In the genomic region with DNA sequence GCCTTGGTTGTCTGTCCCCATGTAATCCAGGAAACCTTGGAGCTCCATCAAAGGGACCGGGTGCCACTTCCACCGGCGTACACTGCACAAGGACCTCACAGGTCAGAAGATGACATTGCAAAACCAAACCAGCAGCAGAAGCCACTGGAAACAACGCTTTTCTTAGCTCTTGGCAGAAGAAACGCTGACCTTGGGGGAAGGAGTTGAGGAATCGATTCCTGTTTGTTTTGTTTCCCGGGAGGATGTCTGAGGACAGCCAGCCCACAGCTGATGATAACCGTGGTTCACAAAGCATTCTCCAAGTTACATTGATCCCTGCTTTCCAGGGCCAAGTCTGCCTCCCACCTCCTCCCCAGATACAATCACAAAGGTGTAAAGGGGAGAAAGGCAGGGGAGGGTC, we compare ENCODE assay signal across 35 mouse cellular contexts. TPM values are rescaled to one million over a fixed set of nuclear protein-coding genes. Genes with fewer than 3 reads are reported as not detected.
A peak's percentile ranks its signal among the peaks of the same experiment; 100 is the strongest.
DNase-seq lines count a peak whose midpoint lies in the region; ATAC-seq and TF ChIP-seq lines count a peak whose summit lies in the region.
"Had no signal": no experiment of that assay in that cellular context is flagged by ENCODE, and none has a peak within 500 bp of the region (broad histone marks: within the 10 kb centered on the region; RNA-seq: fewer than 3 reads in every experiment).

No protein-coding gene starts in this region.

- H3K27me3 ChIP-seq in lung, postnatal 0 days (replicated peaks; ENCODE audit: insufficient read depth, low read length), result no peaks in the 10 kb centered on the region
- no peaks in the 10 kb centered on the region for H3K27me3 ChIP-seq in limb, embryonic 14.5 days (ENCODE audit: control insufficient read depth, insufficient read depth, low read length)
- H3K27me3 ChIP-seq: embryonic facial prominence, embryonic 12.5 days; lung, embryonic 15.5 days; midbrain, embryonic 15.5 days; neural tube, embryonic 15.5 days had no signal

- no peak overlapping the region for H3K4me2 ChIP-seq in lung, postnatal 0 days (replicated peaks; ENCODE audit: low read depth, low read length)
- no peak overlapping the region for H3K4me2 ChIP-seq in limb, embryonic 14.5 days (replicated peaks; ENCODE audit: low read depth, low read length, severe bottlenecking)
- H3K4me2 ChIP-seq: embryonic facial prominence, embryonic 12.5 days; heart, embryonic 11.5 days; hindbrain, embryonic 14.5 days; lung, embryonic 15.5 days; midbrain, embryonic 15.5 days; neural tube, embryonic 15.5 days had no signal

- peak; percentile 21 for DNase-seq in adrenal gland, adult 8-10 months
- no peak for DNase-seq in adrenal gland, adult 18-20 months (ENCODE audit: low spot score in 2 of 2)
- DNase-seq in lung, postnatal 0 days (ENCODE audit: low spot score), result peak; percentile 42
- no peak for DNase-seq in lung, postnatal 10 days
- peak; percentile 27 for DNase-seq in adrenal gland, postnatal 10 days
- DNase-seq in limb, embryonic 14.5 days (ENCODE audit: low spot score), result no peak
- DNase-seq in right cerebral cortex, postnatal 14 days, result no peak
- DNase-seq in B cell, adult 2 months, result no peak
- DNase-seq: cerebellum, adult 11 months; cerebellum, adult 9-10 months; cerebellum, postnatal 36 days; forebrain, postnatal 0 days; gastrocnemius, postnatal 10 days; heart, postnatal 4 days; kidney, adult 11 months; kidney, postnatal 14 days; layer of hippocampus, adult 9-11 months; liver; lung, postnatal 4 days; right cerebral cortex, adult 18-20 months; thymus, postnatal 4 days had no signal

- H3K9ac ChIP-seq in lung, postnatal 0 days (replicated peaks; ENCODE audit: low read depth), result no peak overlapping the region
- no peak overlapping the region for H3K9ac ChIP-seq in limb, embryonic 14.5 days (ENCODE audit: low read depth, low read length, severe bottlenecking)
- H3K9ac ChIP-seq: embryonic facial prominence, embryonic 12.5 days; forebrain, postnatal 0 days; hindbrain, embryonic 14.5 days; lung, embryonic 15.5 days; midbrain, embryonic 15.5 days; neural tube, embryonic 15.5 days had no signal

- H3K36me3 ChIP-seq in lung, postnatal 0 days (ENCODE audit: insufficient read depth, low read length), result no peaks in the 10 kb centered on the region
- H3K36me3 ChIP-seq in limb, embryonic 14.5 days (ENCODE audit: control insufficient read depth, insufficient read depth, low read length), result no peaks in the 10 kb centered on the region
- H3K36me3 ChIP-seq: embryonic facial prominence, embryonic 12.5 days; lung, embryonic 15.5 days; midbrain, embryonic 15.5 days; neural tube, embryonic 15.5 days had no signal

- no peaks in the 10 kb centered on the region for H3K9me3 ChIP-seq in lung, postnatal 0 days (ENCODE audit: low read length)
- no peaks in the 10 kb centered on the region for H3K9me3 ChIP-seq in limb, embryonic 14.5 days (ENCODE audit: control insufficient read depth, low read length)
- H3K9me3 ChIP-seq: embryonic facial prominence, embryonic 12.5 days; lung, embryonic 15.5 days; midbrain, embryonic 15.5 days; neural tube, embryonic 15.5 days had no signal

- no peak for TF ChIP-seq CTCF in lung, postnatal 0 days (IDR thresholded peaks at IDR 0.05)

- no peak overlapping the region for H3K4me3 ChIP-seq in lung, postnatal 0 days (ENCODE audit: low read depth, low read length)
- no peak overlapping the region for H3K4me3 ChIP-seq in limb, embryonic 14.5 days (replicated peaks; ENCODE audit: low read length)
- H3K4me3 ChIP-seq: embryonic facial prominence, embryonic 12.5 days; erythroblast, embryonic 14.5 days; lung, embryonic 15.5 days; midbrain, embryonic 15.5 days; neural tube, embryonic 15.5 days had no signal

- H3K4me1 ChIP-seq in lung, postnatal 0 days (ENCODE audit: insufficient read depth, low read depth, low read length), result no peaks in the 10 kb centered on the region
- H3K4me1 ChIP-seq in limb, embryonic 14.5 days (ENCODE audit: control insufficient read depth, insufficient read depth, low read length), result peaks cover 11% of the 10 kb centered on the region
- H3K4me1 ChIP-seq: midbrain, embryonic 15.5 days; neural tube, embryonic 15.5 days had no signal

- ATAC-seq in lung, postnatal 0 days, result no peak
- ATAC-seq in limb, embryonic 14.5 days (ENCODE audit: low FRiP score, low read depth), result no peak
- ATAC-seq: forebrain, postnatal 0 days; midbrain, embryonic 15.5 days had no signal

- WGBS in lung, postnatal 0 days, result 41% methylated on average over 8 of the region's 8 CpGs
- WGBS in limb, embryonic 14.5 days, result 82% methylated on average over 8 of the region's 8 CpGs

- no peak for TF ChIP-seq EP300 in lung, postnatal 0 days (IDR thresholded peaks at IDR 0.05)

- no peak overlapping the region for H3K27ac ChIP-seq in lung, postnatal 0 days (ENCODE audit: low read length)
- peak overlapping the region; percentile 45 for H3K27ac ChIP-seq in limb, embryonic 14.5 days (replicated peaks; ENCODE audit: low read depth, low read length)
- H3K27ac ChIP-seq: hindbrain, embryonic 14.5 days; lung, embryonic 15.5 days; midbrain, embryonic 15.5 days; neural tube, embryonic 15.5 days had no signal

- TF ChIP-seq POLR2A in limb, embryonic 14.5 days (IDR thresholded peaks at IDR 0.05; ENCODE audit: borderline replicate concordance, extremely low read depth, insufficient read depth, insufficient read length), result no peak

RNA-seq across cellular contexts. Expression of gene Agxt, which starts 11.0 kb away (rescaled TPM):
- total RNA-seq in adrenal gland, adult 8-10 months (2022), result under 1 TPM in 1 of 4 experiments, not detected in 3; 0.26 TPM
- total RNA-seq in adrenal gland, adult 18-20 months (2021), result not detected
- polyA plus RNA-seq in lung, postnatal 0 days (2015; fragmentation: Nextera tagmentation; extraction: Ambion mirVana), result 0.08 and 0.10 TPM in 2 replicates
- total RNA-seq in adrenal gland, postnatal 10 days (2021), result 10 to 100 TPM; 20.0 to 46.3 TPM
- polyA plus RNA-seq in limb, embryonic 14.5 days (2012; rRNA removed), result not detected in 2 replicates
- not detected in 2 replicates for polyA plus RNA-seq in limb, embryonic 14.5 days (2014; fragmentation: Nextera tagmentation; extraction: Ambion mirVana)
- total RNA-seq: forebrain, postnatal 0 days; heart, postnatal 4 days; left cerebral cortex, adult 18-20 months; left cerebral cortex, postnatal 14 days; megakaryocyte-erythroid progenitor cell, adult 5-6 weeks had no signal
- polyA plus RNA-seq: embryonic facial prominence, embryonic 12.5 days; forebrain, embryonic 11.5 days; forebrain, postnatal 0 days; gonadal fat pad, adult 2 months; heart, embryonic 11.5 days; heart, embryonic 16.5 days; hindbrain, embryonic 14.5 days; kidney, embryonic 14.5 days; lung, embryonic 15.5 days; midbrain, embryonic 15.5 days; neural tube, embryonic 15.5 days had no signal

RNA-seq across cellular contexts. Expression of gene Kif1a, which starts 22.3 kb away (rescaled TPM):
- total RNA-seq in adrenal gland, adult 8-10 months (2022), result 10 to 100 TPM; 55.1 to 76.1 (median 69.1) TPM
- 10 to 100 TPM; 37.9 to 38.1 TPM for total RNA-seq in adrenal gland, adult 18-20 months (2021)
- 3.2 and 4.4 TPM in 2 replicates for polyA plus RNA-seq in lung, postnatal 0 days (2015; fragmentation: Nextera tagmentation; extraction: Ambion mirVana)
- total RNA-seq in adrenal gland, postnatal 10 days (2021), result 10 to 100 TPM; 15.6 to 29.2 TPM
- polyA plus RNA-seq in limb, embryonic 14.5 days (2012; rRNA removed), result 8.1 and 10.4 TPM in 2 replicates
- polyA plus RNA-seq in limb, embryonic 14.5 days (2014; fragmentation: Nextera tagmentation; extraction: Ambion mirVana), result 16.4 and 17.5 TPM in 2 replicates
- total RNA-seq: megakaryocyte-erythroid progenitor cell, adult 5-6 weeks had no signal

RNA-seq across cellular contexts. Expression of gene 2310007B03Rik, which starts 36.7 kb away (rescaled TPM):
- not detected for total RNA-seq in adrenal gland, adult 8-10 months (2022)
- total RNA-seq in adrenal gland, adult 18-20 months (2021), result not detected
- 65.3 and 73.6 TPM in 2 replicates for polyA plus RNA-seq in lung, postnatal 0 days (2015; fragmentation: Nextera tagmentation; extraction: Ambion mirVana)
- total RNA-seq in adrenal gland, postnatal 10 days (2021), result not detected
- 2.9 and 4.2 TPM in 2 replicates for polyA plus RNA-seq in limb, embryonic 14.5 days (2012; rRNA removed)
- polyA plus RNA-seq in limb, embryonic 14.5 days (2014; fragmentation: Nextera tagmentation; extraction: Ambion mirVana), result 6.9 and 9.0 TPM in 2 replicates
- total RNA-seq: forebrain, postnatal 0 days; gastrocnemius, postnatal 10 days; heart, postnatal 4 days; left cerebral cortex, adult 18-20 months; left cerebral cortex, postnatal 14 days; megakaryocyte-erythroid progenitor cell, adult 5-6 weeks had no signal
- polyA plus RNA-seq: erythroblast, embryonic 14.5 days had no signal

RNA-seq across cellular contexts. Expression of gene Crocc2, which starts 44.5 kb away (rescaled TPM):
- under 1 TPM in 2 of 4 experiments, not detected in 2; 0.03 TPM for total RNA-seq in adrenal gland, adult 8-10 months (2022)
- total RNA-seq in adrenal gland, adult 18-20 months (2021), result under 1 TPM in 1 of 2 experiments, not detected in 1; 0.03 TPM
- 1.3 TPM in 2 replicates for polyA plus RNA-seq in lung, postnatal 0 days (2015; fragmentation: Nextera tagmentation; extraction: Ambion mirVana)
- total RNA-seq in adrenal gland, postnatal 10 days (2021), result under 1 TPM; 0.06 to 0.15 TPM
- 0.39 and 0.46 TPM in 2 replicates for polyA plus RNA-seq in limb, embryonic 14.5 days (2012; rRNA removed)
- polyA plus RNA-seq in limb, embryonic 14.5 days (2014; fragmentation: Nextera tagmentation; extraction: Ambion mirVana), result 0.17 and 0.51 TPM in 2 replicates
- total RNA-seq: megakaryocyte-erythroid progenitor cell, adult 5-6 weeks had no signal
- polyA plus RNA-seq: erythroblast, embryonic 14.5 days had no signal

Comparison
In these comparisons a context has a peak if more than half of its experiments do, and no peak if none do; other contexts are left out.
1. DNase-seq: peak in adrenal gland, adult 8-10 months (single experiment), lung, postnatal 0 days (single experiment) and adrenal gland, postnatal 10 days (single experiment); none in adrenal gland, adult 18-20 months (0 of 2), lung, postnatal 10 days (single experiment), limb, embryonic 14.5 days (single experiment), right cerebral cortex, postnatal 14 days (single experiment) and B cell, adult 2 months (0 of 2).
2. RNA of gene Agxt, which starts 11.0 kb away (total RNA-seq): 20.0 to 46.3 TPM in adrenal gland, postnatal 10 days; 0.26 TPM in adrenal gland, adult 8-10 months and not detected in adrenal gland, adult 18-20 months; every median in the first group is over 10 times any median in the second.